Mouse (Mus musculus) kidney, postnatal 0 days (tissue): ENCODE results near the gene Pip5k1c. TPM values are rescaled to one million over a fixed set of nuclear protein-coding genes. Genes with fewer than 3 reads are reported as not detected.

Experiments
- ATAC-seq: fragments of 200-750 bp; cut with Nextera tagmentation; replicated peaks from 2 replicates; pipeline ENCODE4 v1.8.0; 2017; ENCODE audit warnings: low read depth, moderate number of reproducible peaks, moderate TSS enrichment, moderate library complexity; ENCODE audit not compliant: low FRiP score
- DNase-seq: peaks from one replicate; pipeline ENCODE4 v3.0.0-alpha.2; 2016; ENCODE audit warnings: low spot score
- H3K27ac ChIP-seq: fragments of 300-500 bp; sonication (generic); 2 replicates; pipeline ENCODE4 v1.5.1; 2014; ENCODE audit warnings: mild to moderate bottlenecking
- H3K27me3 ChIP-seq: fragments of 300-500 bp; sonication (generic); 2 replicates; pipeline ENCODE4 v1.6.1; 2014; ENCODE audit warnings: low read length, mixed read lengths; ENCODE audit not compliant: insufficient read depth
- H3K36me3 ChIP-seq: fragments of 300-500 bp; sonication (generic); 2 replicates; pipeline ENCODE4 v1.6.1; 2014; ENCODE audit warnings: low read length, mixed read lengths; ENCODE audit not compliant: insufficient read depth
- H3K4me1 ChIP-seq: fragments of 300-500 bp; sonication (generic); replicated peaks from 2 replicates; pipeline ENCODE4 v1.6.1; 2014; ENCODE audit warnings: antibody characterized with exemption, low read length, mixed read lengths; ENCODE audit not compliant: insufficient read depth
- H3K4me2 ChIP-seq: fragments of 300-500 bp; sonication (generic); 2 replicates; pipeline ENCODE4 v1.6.1; 2014; ENCODE audit warnings: mild to moderate bottlenecking, low read length, moderate library complexity, mixed read lengths
- H3K4me3 ChIP-seq: fragments of 300-500 bp; sonication (generic); replicated peaks from 2 replicates; pipeline ENCODE4 v1.5.1; 2014; ENCODE audit warnings: low read depth, low read length
- H3K9ac ChIP-seq: fragments of 300-500 bp; sonication (generic); 2 replicates; pipeline ENCODE4 v1.6.1; 2014; ENCODE audit warnings: low read depth, low read length
- H3K9me3 ChIP-seq: fragments of 300-500 bp; sonication (generic); replicated peaks from 2 replicates; pipeline ENCODE4 v1.6.1; 2016; ENCODE audit warnings: low read length, inconsistent platforms, mixed read lengths
- CTCF ChIP-seq: IDR thresholded peaks from 2 replicates; pipeline ENCODE4 v1.5.1; 2016; ENCODE audit warnings: antibody characterized with exemption, low read depth, mild to moderate bottlenecking, moderate library complexity
- WGBS: fragments of 180-500 bp; shearing (Covaris S2); extraction: QIAGEN DNeasy Blood & Tissue Kit; methylation state at CpG from one replicate; pipeline ENCODE4 v1.1.7; 2014; 5-methylcytosine and 5-hydroxymethylcytosine counted together
- polyA plus RNA-seq: library from polyadenylated mRNA; unstranded; fragments of >200 nt; fragmentation: Nextera tagmentation; extraction: Ambion mirVana; gene quantifications from 2 replicates; pipeline ENCODE4 v1.2.1, GENCODE M21; 2015

Pip5k1c gene
- polyA plus RNA-seq, 1 experiment from 2014 or later = 37.8 TPM

DNA sequence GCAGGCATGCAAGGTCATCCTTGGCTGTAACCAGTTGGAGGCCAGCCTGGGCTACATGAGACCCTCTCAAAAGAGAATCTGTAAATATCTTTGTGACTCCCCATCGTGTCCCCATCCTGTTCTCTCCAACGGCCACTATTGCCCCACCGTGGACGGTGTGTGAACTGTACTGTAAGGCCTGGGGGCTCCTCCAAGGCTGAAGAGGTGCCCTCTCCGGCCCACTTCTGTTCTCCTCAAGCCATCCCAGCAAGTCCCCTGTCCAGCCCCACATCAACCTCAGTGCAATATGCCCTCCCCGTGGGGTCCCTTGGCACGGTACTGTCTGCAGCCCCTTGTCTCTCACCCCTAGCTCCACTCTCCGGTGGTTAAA lies 26.6 kb downstream of the Pip5k1c start:
- Histone ChIP-seq H3K9me3 (no peaks in the 10 kb centered on the region), H3K9ac (peak overlapping the region; percentile 46; the same call in 1 of the 2 replicates), H3K27ac (peak overlapping the region; percentile 91; the same call in 1 of the 2 replicates), H3K4me1 (peaks cover 20% of the 10 kb centered on the region), H3K4me2 (peak overlapping the region; percentile 74), H3K4me3 (peak overlapping the region; percentile 83; the same call in 1 of the 2 replicates), H3K36me3 (peaks cover 33% of the 10 kb centered on the region), H3K27me3 (no peaks in the 10 kb centered on the region)
- 24% methylated on average over 8 of the region's 8 CpGs for WGBS
- DNase-seq = peak; percentile 46
- ATAC-seq = no peak
- TF ChIP-seq CTCF = peak; percentile 43; the same call in 1 of the 2 replicates

GRCm38 (mm10) chr10:81319741-81320549 lies 27.2 kb downstream of the Pip5k1c start:
- Histone ChIP-seq H3K4me3 (peak overlapping the region; percentile 83), H3K9me3 (no peaks in the 10 kb centered on the region), H3K4me1 (peaks cover 20% of the 10 kb centered on the region), H3K27ac (peak overlapping the region; percentile 91), H3K9ac (peak overlapping the region; percentile 46), H3K27me3 (no peaks in the 10 kb centered on the region), H3K4me2 (peak overlapping the region; percentile 74), H3K36me3 (peaks cover 33% of the 10 kb centered on the region)
- no peak for DNase-seq
- WGBS = 1% methylated on average over 38 of the region's 38 CpGs
- ATAC-seq = no peak
- no peak for TF ChIP-seq CTCF

DNA sequence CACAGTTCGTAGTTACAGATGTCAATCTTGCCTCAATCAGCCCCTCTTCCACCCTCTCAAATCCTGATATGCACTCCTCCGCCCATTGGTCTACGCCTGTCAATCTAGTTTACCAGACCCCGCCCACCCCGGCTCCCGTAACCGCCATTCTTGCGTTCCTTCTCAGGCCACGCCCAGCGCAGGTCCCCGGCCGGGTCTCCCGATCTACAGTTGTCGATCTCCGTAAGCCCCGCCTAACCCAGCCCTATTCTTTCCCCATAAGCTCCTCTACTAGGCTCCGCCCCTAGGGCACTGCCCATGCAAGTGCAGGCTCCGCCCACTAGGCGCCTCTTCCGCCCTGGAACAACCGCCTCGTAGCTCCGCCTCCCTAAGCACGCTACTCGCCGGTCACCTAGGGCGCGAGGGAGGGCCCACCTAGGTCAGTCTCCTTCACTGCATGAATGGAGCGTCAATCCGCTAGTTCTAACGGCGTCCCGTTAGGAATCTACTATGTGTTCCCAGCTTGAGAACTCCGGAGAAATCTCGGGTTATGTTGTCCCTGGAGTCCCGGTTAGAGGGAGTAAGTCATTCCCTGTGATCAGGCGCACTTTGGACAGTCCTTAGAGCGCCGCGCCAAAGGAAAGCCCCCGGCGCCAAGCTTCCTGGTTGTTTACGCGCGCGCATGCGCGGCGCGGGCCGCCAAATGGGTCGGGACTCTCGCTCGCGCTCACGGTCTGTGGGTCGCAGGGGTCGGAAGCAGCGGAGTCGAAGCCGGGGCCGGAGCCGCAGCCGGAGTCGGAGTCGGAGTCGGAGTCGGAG lies 28.0 kb downstream of the Pip5k1c start, which contains the start of gene Cactin:
Gene Cactin, plus strand, starts transcription at position 554 of the 798 bp plus-strand sequence.
- H3K4me3 ChIP-seq = peak within 1 kb of the TSS; percentile 83
- H3K4me1 ChIP-seq = peaks cover 20% of the 10 kb centered on the region
- H3K9me3 ChIP-seq = no peaks in the 10 kb centered on the region
- peak; percentile 48; the same call in 1 of the 2 replicates for TF ChIP-seq CTCF
- H3K4me2 ChIP-seq = peak within 1 kb of the TSS; percentile 74
- peak; percentile 90 for ATAC-seq
- WGBS = under 1% methylated on average over 68 of the region's 68 CpGs
- no peaks in the 10 kb centered on the region for H3K27me3 ChIP-seq
- peak; percentile 100 for DNase-seq
- peaks cover 36% of the 10 kb centered on the region for H3K36me3 ChIP-seq
- peak within 1 kb of the TSS; percentile 91 for H3K27ac ChIP-seq
- H3K9ac ChIP-seq = peak within 1 kb of the TSS; percentile 80

GRCm38 (mm10) chr10:81321436-81321835 lies 28.7 kb downstream of the Pip5k1c start:
- Histone ChIP-seq H3K9me3 (no peaks in the 10 kb centered on the region), H3K36me3 (peaks cover 42% of the 10 kb centered on the region), H3K27me3 (no peaks in the 10 kb centered on the region), H3K9ac (peak overlapping the region; percentile 80), H3K4me3 (peak overlapping the region; percentile 83), H3K4me1 (peaks cover 20% of the 10 kb centered on the region), H3K27ac (peak overlapping the region; percentile 91), H3K4me2 (peak overlapping the region; percentile 74)
- ATAC-seq = no peak
- WGBS = 3% methylated on average over 20 of the region's 20 CpGs
- no peak for DNase-seq
- no peak for TF ChIP-seq CTCF

DNA sequence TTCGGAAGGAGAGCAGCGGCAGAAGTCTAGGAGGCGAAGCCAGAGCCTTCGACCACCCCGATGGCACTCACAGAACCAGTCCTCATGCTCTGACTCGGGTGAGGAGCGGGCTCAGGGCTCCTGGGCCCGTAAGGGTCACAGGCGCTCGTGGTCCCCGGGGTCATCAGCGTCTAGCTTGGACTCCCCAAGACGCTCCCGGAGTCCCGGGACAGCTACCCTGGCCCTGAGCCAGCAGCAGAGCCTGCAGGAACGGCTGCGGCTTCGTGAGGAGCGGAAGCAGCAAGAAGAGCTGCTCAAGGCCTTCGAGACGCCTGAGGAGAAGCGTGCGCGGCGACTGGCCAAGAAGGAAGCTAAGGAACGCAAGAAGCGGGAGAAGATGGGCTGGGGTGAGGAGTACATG lies 29.7 kb downstream of the Pip5k1c start:
- no peaks in the 10 kb centered on the region for H3K27me3 ChIP-seq
- H3K9ac ChIP-seq = no peak overlapping the region
- H3K4me1 ChIP-seq = peaks cover 12% of the 10 kb centered on the region
- no peak overlapping the region for H3K27ac ChIP-seq
- 96% methylated on average over 27 of the region's 27 CpGs for WGBS
- DNase-seq (no peak), ATAC-seq (no peak)
- peaks cover 49% of the 10 kb centered on the region for H3K36me3 ChIP-seq
- no peak for TF ChIP-seq CTCF
- no peaks in the 10 kb centered on the region for H3K9me3 ChIP-seq
- H3K4me3 ChIP-seq = no peak overlapping the region
- peak overlapping the region; percentile 74; the same call in 1 of the 2 replicates for H3K4me2 ChIP-seq

DNA sequence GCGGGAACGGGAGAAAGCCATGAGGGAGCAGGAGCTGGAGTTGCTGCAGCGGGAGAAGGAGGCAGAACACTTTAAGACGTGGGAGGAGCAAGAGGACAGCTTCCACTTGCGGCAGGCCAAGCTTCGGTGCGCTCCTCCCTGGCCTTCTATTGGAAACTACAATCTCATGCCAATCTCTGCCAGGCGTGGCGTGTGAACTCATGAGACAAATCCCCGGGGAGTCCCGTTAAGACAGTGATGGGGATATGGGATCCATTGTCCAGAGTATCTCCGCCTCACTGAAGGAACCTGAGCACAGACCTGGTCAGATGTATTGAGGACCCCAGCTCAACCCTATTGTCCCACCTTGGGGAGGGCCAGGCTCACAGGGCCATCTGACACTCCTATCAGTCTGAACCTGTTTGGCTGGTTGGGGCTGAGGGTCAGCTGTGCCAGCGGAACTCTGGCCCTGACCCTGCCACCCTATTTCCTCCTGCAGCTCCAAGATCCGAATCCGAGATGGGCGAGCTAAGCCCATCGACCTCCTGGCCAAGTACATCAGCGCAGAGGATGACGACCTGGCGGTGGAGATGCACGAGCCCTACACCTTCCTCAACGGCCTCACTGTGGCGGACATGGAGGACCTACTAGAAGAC lies 30.5 kb downstream of the Pip5k1c start:
- TF ChIP-seq CTCF = no peak
- Histone ChIP-seq H3K4me3 (no peak overlapping the region), H3K4me2 (no peak overlapping the region), H3K4me1 (peaks cover 11% of the 10 kb centered on the region), H3K27me3 (no peaks in the 10 kb centered on the region), H3K9ac (no peak overlapping the region), H3K36me3 (peaks cover 48% of the 10 kb centered on the region), H3K9me3 (no peaks in the 10 kb centered on the region), H3K27ac (no peak overlapping the region)
- DNase-seq (no peak), ATAC-seq (no peak)
- 91% methylated on average over 23 of the region's 23 CpGs for WGBS
